In genomic region chr1:132121236-132121635, GRCm38 (mm10) we compare ENCODE assay signal across 8 mouse cellular contexts. TPM values are rescaled to one million over a fixed set of nuclear protein-coding genes. Genes with fewer than 3 reads are reported as not detected.
DNase-seq lines count a peak whose midpoint lies in the region; ATAC-seq and TF ChIP-seq lines count a peak whose summit lies in the region.

No protein-coding gene starts in this region.

- DNase-seq in brain, adult 2 months (ENCODE audit: low read depth, low spot score) = peak; percentile 89
- peak; percentile 92 for DNase-seq in heart, postnatal 4 days
- DNase-seq in layer of hippocampus, adult 9-11 months = peak; percentile 78
- peak; percentile 92 for DNase-seq in lung, postnatal 36 days
- peak; percentile 81 for DNase-seq in right cerebral cortex, adult 18-20 months
- peak; percentile 53 for DNase-seq in urinary bladder, postnatal 10 days (ENCODE audit: low spot score)

- TF ChIP-seq POLR2A in ES-Bruce4 (IDR thresholded peaks at IDR 0.05; ENCODE audit: insufficient read depth, low read length) = no peak

- TF ChIP-seq EP300 in ES-Bruce4 (IDR thresholded peaks at IDR 0.05; ENCODE audit: insufficient read depth, low read depth, low read length) = no peak

- H3K36me3 ChIP-seq in ES-Bruce4 (ENCODE audit: control insufficient read depth, insufficient read depth, low read length, poor library complexity, severe bottlenecking) = 0 out of 2 replicates have a peak, but pooled peaks cover 2% of the 10 kb centered on the region
- H3K36me3 ChIP-seq in forebrain, embryonic 12.5 days (replicated peaks) = no peaks in the 10 kb centered on the region

- H3K4me2 ChIP-seq in forebrain, embryonic 12.5 days = no peak overlapping the region

- no peak overlapping the region for H3K27ac ChIP-seq in ES-Bruce4 (ENCODE audit: insufficient read depth, low read length)
- no peak overlapping the region for H3K27ac ChIP-seq in forebrain, embryonic 12.5 days

- H3K4me1 ChIP-seq in ES-Bruce4 (ENCODE audit: control insufficient read depth, insufficient read depth, low read length) = no peaks in the 10 kb centered on the region
- peaks cover 16% of the 10 kb centered on the region for H3K4me1 ChIP-seq in forebrain, embryonic 12.5 days

- TF ChIP-seq CTCF in ES-Bruce4 (IDR thresholded peaks at IDR 0.05; ENCODE audit: low read depth, low read length) = peak; percentile 74

- H3K27me3 ChIP-seq in ES-Bruce4 (ENCODE audit: control insufficient read depth, insufficient read depth, low read length, poor library complexity, severe bottlenecking) = no peaks in the 10 kb centered on the region
- no peaks in the 10 kb centered on the region for H3K27me3 ChIP-seq in forebrain, embryonic 12.5 days

- 26% methylated on average over 6 of the region's 6 CpGs for WGBS in forebrain, embryonic 12.5 days

- no peaks in the 10 kb centered on the region for H3K9me3 ChIP-seq in ES-Bruce4 (replicated peaks; ENCODE audit: control insufficient read depth, insufficient read depth, low read length, poor library complexity, severe bottlenecking)
- H3K9me3 ChIP-seq in forebrain, embryonic 12.5 days = no peaks in the 10 kb centered on the region

- H3K9ac ChIP-seq in ES-Bruce4 (ENCODE audit: low read depth, poor library complexity, severe bottlenecking) = no peak overlapping the region
- H3K9ac ChIP-seq in forebrain, embryonic 12.5 days = no peak overlapping the region

- peak overlapping the region; percentile 19; the same call in 1 of the 2 replicates for H3K4me3 ChIP-seq in ES-Bruce4 (ENCODE audit: low read depth, low read length)
- H3K4me3 ChIP-seq in forebrain, embryonic 12.5 days (replicated peaks) = no peak overlapping the region

- ATAC-seq in forebrain, embryonic 12.5 days (ENCODE audit: low FRiP score) = peak; percentile 50; the same call in 1 of the 2 replicates

RNA-seq across cellular contexts. Expression of gene Cdk18, which starts 18.2 kb away (rescaled TPM):
- 24.6 and 32.8 TPM in 2 replicates for polyA plus RNA-seq in ES-Bruce4 (2011; ENCODE audit: insufficient read depth, insufficient read length, low read depth, missing spikeins)
- polyA plus RNA-seq in forebrain, embryonic 12.5 days (2016; fragmentation: Nextera tagmentation; extraction: Ambion mirVana) = 0.56 and 1.0 TPM in 2 replicates
- 1 to 10 TPM; 7.2 to 8.5 TPM for total RNA-seq in heart, postnatal 4 days (2021)

RNA-seq across cellular contexts. Expression of gene Mfsd4a, which starts 53.4 kb away (rescaled TPM):
- polyA plus RNA-seq in ES-Bruce4 (2011; ENCODE audit: insufficient read depth, insufficient read length, low read depth, missing spikeins) = 0.44 TPM in 1 of 2 replicates, not detected in the other
- polyA plus RNA-seq in forebrain, embryonic 12.5 days (2016; fragmentation: Nextera tagmentation; extraction: Ambion mirVana) = 14.2 and 16.0 TPM in 2 replicates
- 1 to 10 TPM; 1.3 to 1.4 TPM for total RNA-seq in heart, postnatal 4 days (2021)

Comparison
In these comparisons a context has a peak if more than half of its experiments do, and no peak if none do; other contexts are left out.
1. RNA of gene Cdk18, which starts 18.2 kb away (polyA plus RNA-seq): 24.6 to 32.8 TPM in ES-Bruce4; 0.56 to 1.0 TPM in forebrain, embryonic 12.5 days; every median in the first group is over 10 times any median in the second.
2. RNA of gene Mfsd4a, which starts 53.4 kb away (polyA plus RNA-seq): 14.2 to 16.0 TPM in forebrain, embryonic 12.5 days; 0.44 TPM in ES-Bruce4; every median in the first group is over 10 times any median in the second.
3. Peak in every context shown above with its lines, with median percentiles within 50 percentile points of each other: DNase-seq.